Mouse (Mus musculus) embryonic facial prominence, embryonic 12.5 days (tissue): ENCODE data around the gene Wipf1. TPM values are rescaled to one million over a fixed set of nuclear protein-coding genes. Genes with fewer than 3 reads are reported as not detected.
A peak's percentile ranks its signal among the peaks of the same experiment; 100 is the strongest.

Experiments
- ATAC-seq: fragments of 200-750 bp; cut with Nextera tagmentation; 2 replicates; pipeline ENCODE4 v1.8.0; 2017; ENCODE audit not compliant: insufficient number of reproducible peaks, insufficient read depth, low FRiP score, low TSS enrichment
- H3K27ac ChIP-seq: fragments of 300-500 bp; sonication (generic); 2 replicates; pipeline ENCODE4 v1.5.1; 2016; ENCODE audit warnings: mild to moderate bottlenecking
- H3K27me3 ChIP-seq: fragments of 300-500 bp; sonication (generic); 2 replicates; pipeline ENCODE4 v1.6.1; 2016; ENCODE audit warnings: mild to moderate bottlenecking, moderate library complexity
- H3K36me3 ChIP-seq: fragments of 300-500 bp; sonication (generic); 2 replicates; pipeline ENCODE4 v1.6.1; 2016; ENCODE audit warnings: mild to moderate bottlenecking
- H3K4me1 ChIP-seq: fragments of 300-500 bp; sonication (generic); 2 replicates; pipeline ENCODE4 v1.6.1; 2016
- H3K4me2 ChIP-seq: fragments of 300-500 bp; sonication (generic); replicated peaks from 2 replicates; pipeline ENCODE4 v1.6.1; 2016; ENCODE audit warnings: mild to moderate bottlenecking, moderate library complexity
- H3K4me3 ChIP-seq: fragments of 300-500 bp; sonication (generic); 2 replicates; pipeline ENCODE4 v1.5.1; 2016; ENCODE audit warnings: mild to moderate bottlenecking
- H3K9ac ChIP-seq: fragments of 300-500 bp; sonication (generic); 2 replicates; pipeline ENCODE4 v1.6.1; 2016; ENCODE audit warnings: mild to moderate bottlenecking, moderate library complexity
- H3K9me3 ChIP-seq: fragments of 300-500 bp; sonication (generic); 2 replicates; pipeline ENCODE4 v1.6.1; 2016; ENCODE audit warnings: mild to moderate bottlenecking, moderate library complexity
- WGBS: fragments of 180-500 bp; shearing (Covaris S2); methylation state at CpG from one replicate; pipeline ENCODE4 v1.1.7; 2016; 5-methylcytosine and 5-hydroxymethylcytosine counted together
- polyA plus RNA-seq: library from polyadenylated mRNA; unstranded; fragments of >200 nt; fragmentation: Nextera tagmentation; extraction: Ambion mirVana; gene quantifications from 2 replicates; pipeline ENCODE4 v1.2.1, GENCODE M21; 2016

The Wipf1 gene
- polyA plus RNA-seq, 1 experiment from 2014 or later: 14.1 TPM

DNA sequence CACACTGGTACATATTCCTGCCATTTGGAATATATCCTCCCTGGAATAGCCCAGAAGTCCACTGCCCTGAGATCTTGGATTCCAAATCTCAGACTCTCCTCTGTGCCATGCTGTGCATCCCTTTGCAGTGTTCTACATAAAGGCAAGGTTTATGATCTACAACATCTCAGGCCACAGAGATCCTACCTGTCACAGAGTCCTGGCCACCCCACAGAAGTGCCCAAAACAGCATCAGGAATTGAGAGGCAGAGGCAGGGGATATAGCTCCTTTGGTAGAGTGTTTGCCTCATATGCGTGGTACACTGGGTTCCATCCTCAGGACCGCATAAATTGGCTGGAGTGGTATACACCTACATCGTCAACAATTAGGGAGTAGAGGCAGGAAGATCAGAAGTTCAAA lies 135.1 kb downstream of the Wipf1 start:
- Histone ChIP-seq H3K4me3 (no peak overlapping the region), H3K36me3 (no peaks in the 10 kb centered on the region), H3K4me1 (no peaks in the 10 kb centered on the region), H3K9me3 (no peaks in the 10 kb centered on the region), H3K27me3 (no peaks in the 10 kb centered on the region), H3K4me2 (no peak overlapping the region), H3K27ac (no peak overlapping the region), H3K9ac (no peak overlapping the region)
- ATAC-seq: no peak
- 88% methylated on average over 3 of the region's 3 CpGs for WGBS

DNA sequence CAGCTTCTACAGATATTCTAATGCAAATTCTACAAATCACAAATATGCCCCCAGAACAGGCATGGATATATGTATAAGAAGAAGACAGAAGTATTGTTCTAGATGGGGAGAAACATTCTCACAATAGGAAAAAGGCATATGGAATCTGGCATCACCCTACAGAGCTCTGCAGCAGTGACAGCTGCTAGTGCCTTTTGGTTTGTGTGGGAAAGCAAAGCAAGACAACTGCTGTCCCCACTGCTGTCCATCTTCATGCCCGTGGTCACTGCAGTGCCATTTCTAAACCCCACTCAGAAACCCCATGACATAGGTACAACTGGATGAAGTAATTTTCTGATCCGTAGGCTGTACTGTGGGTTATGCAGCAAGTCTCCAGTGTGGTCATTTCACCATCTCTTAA lies 136.8 kb downstream of the Wipf1 start:
- H3K4me3 ChIP-seq: no peak overlapping the region
- no peaks in the 10 kb centered on the region for H3K9me3 ChIP-seq
- ATAC-seq: no peak

DNA sequence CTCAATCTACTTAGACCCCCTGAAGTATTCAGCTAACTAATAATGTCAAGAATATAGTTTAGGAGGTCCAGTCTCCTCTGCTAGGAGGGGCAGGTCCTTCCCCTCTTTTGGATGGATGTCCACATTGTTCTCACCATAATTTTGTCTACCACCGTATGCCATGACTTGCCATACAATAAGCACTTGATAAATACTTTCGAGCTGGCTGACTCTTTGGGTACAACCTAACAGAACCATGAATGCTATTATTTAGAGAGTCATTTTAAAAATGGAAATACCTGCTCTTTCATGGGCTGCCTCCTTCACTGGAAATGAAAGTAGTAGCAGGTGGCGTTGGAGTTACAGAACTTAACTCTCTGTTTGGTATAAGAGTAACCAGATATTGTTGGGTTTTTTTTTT lies 139.6 kb downstream of the Wipf1 start:
- Histone ChIP-seq H3K9ac (no peak overlapping the region), H3K4me1 (peaks cover 11% of the 10 kb centered on the region; the same call in 1 of the 2 replicates), H3K4me3 (no peak overlapping the region), H3K9me3 (no peaks in the 10 kb centered on the region), H3K27ac (no peak overlapping the region), H3K36me3 (no peaks in the 10 kb centered on the region), H3K27me3 (no peaks in the 10 kb centered on the region), H3K4me2 (no peak overlapping the region)
- 91% methylated on average over 3 of the region's 3 CpGs for WGBS
- no peak for ATAC-seq

More for the DNA sequence above, 136.8 kb downstream of the Wipf1 start:
- H3K4me2 ChIP-seq: no peak overlapping the region
- H3K36me3 ChIP-seq: no peaks in the 10 kb centered on the region
- H3K27ac ChIP-seq: no peak overlapping the region
- H3K4me1 ChIP-seq: 0 out of 2 replicates have a peak, but pooled peaks cover 4% of the 10 kb centered on the region
- no peak overlapping the region for H3K9ac ChIP-seq
- H3K27me3 ChIP-seq: no peaks in the 10 kb centered on the region
- 84% methylated on average over 2 of the region's 2 CpGs for WGBS

DNA sequence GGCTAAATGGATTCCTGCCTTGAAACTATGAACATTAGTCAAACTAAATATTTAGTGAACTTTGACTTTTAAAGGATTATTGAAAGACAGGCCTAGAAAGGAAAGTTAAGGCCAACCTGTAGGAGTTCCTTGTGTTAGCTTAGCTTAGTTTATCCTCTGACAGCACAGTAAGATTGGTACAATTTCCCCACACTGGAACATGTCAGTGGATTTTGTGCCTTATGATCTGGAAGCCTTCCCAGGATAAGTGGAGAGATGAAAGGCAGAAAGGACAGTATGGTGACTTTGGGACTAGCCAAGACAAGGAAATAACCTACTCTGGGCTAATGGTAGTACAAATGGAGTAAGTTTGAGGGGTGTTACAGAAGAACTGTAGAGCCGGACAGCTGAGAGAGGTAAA lies 141.7 kb downstream of the Wipf1 start:
- 96% methylated on average over 1 of the region's 1 CpGs for WGBS
- H3K9ac ChIP-seq: no peak overlapping the region
- H3K4me2 ChIP-seq: no peak overlapping the region
- H3K9me3 ChIP-seq: no peaks in the 10 kb centered on the region
- H3K4me1 ChIP-seq: peaks cover 11% of the 10 kb centered on the region; the same call in 1 of the 2 replicates
- no peak overlapping the region for H3K27ac ChIP-seq
- no peak for ATAC-seq
- H3K36me3 ChIP-seq: no peaks in the 10 kb centered on the region
- H3K4me3 ChIP-seq: no peak overlapping the region
- no peaks in the 10 kb centered on the region for H3K27me3 ChIP-seq

DNA sequence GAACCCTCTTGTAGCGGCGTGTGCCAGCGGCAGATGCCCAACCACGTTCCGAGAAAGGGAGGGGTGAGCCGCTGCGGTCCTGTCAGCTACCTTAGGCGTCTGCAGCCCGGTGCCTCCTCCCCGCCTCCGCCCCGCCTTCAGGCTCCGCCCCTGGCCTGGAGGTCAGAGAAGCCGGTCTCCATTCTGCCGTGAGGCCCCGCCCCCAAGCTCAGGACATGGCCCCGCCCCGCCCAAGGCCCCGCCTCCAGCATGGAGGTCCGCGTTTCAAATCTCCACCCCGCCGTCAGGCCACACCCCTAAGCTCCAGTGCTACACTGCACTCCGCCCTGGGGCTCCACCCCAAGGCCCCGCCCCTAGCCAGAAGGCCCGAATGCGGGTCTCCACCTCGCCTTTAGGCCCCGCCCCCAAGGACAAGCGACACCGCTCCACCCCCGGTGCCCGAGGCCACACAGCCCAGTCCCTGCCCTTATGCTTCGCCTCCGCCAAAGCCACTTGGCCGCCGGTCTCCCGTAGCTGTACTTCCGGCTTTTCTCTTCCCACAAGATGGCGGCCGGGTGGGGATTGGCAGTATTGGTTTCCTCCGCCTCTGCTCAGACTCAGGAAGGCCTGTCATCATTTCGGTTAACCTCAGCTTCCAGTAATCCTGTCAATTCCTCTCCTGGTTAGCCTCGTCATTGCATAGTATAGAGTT lies 143.0 kb downstream of the Wipf1 start, which contains the start of gene Gpr155:
Gene Gpr155 (minus strand): TSS at position 217 of the 691 bp plus-strand sequence.
- peak within 1 kb of the TSS; percentile 69; the same call in 1 of the 2 replicates for H3K27ac ChIP-seq
- peak; percentile 99 for ATAC-seq
- H3K4me2 ChIP-seq: peak within 1 kb of the TSS; percentile 96
- H3K36me3 ChIP-seq: no peaks in the 10 kb centered on the region
- peaks cover 11% of the 10 kb centered on the region; the same call in 1 of the 2 replicates for H3K4me1 ChIP-seq
- under 1% methylated on average over 44 of the region's 44 CpGs for WGBS
- H3K4me3 ChIP-seq: peak within 1 kb of the TSS; percentile 73
- no peaks in the 10 kb centered on the region for H3K27me3 ChIP-seq
- H3K9ac ChIP-seq: peak within 1 kb of the TSS; percentile 70
- H3K9me3 ChIP-seq: no peaks in the 10 kb centered on the region

DNA sequence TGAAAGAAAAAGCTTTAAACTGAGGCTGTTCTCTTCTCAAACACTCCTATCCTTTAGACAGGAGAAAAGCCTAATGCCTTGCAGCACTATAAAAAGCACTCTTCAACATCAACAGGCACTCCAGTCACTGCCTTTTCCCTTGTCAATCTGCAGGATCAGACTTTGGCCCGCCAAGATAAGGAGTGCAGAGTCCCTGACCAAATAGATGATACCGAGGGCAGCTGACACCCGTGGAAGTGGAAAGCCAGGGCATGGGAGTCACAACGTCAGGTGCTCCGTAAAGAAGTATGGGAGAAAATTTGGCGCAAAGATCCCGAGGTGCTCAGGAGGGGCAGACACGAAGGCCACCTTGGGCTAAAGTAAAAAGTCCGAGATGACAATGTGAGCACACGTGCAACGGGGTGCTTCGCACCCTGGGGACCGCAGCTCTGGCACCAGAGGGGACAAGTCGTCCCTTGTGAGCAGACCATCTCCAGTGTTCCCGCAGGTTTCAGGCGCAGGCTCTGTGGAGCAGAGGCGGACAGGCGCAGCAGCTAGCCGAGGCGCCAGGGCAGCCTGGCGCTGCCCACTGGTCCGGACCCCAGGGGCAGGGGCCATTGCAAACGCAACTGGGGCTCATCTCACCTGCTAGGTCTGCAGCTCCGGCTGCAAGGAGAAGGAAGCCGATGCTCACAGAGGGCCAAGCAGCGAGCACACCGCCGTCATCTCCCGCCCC lies 143.7 kb downstream of the Wipf1 start:
- Histone ChIP-seq H3K27ac (no peak overlapping the region), H3K9me3 (no peaks in the 10 kb centered on the region), H3K27me3 (no peaks in the 10 kb centered on the region), H3K9ac (peak overlapping the region; percentile 70), H3K36me3 (no peaks in the 10 kb centered on the region), H3K4me3 (peak overlapping the region; percentile 73), H3K4me1 (peaks cover 11% of the 10 kb centered on the region; the same call in 1 of the 2 replicates), H3K4me2 (peak overlapping the region; percentile 96)
- ATAC-seq: peak; percentile 26; the same call in 1 of the 2 replicates
- 2% methylated on average over 29 of the region's 29 CpGs for WGBS

DNA sequence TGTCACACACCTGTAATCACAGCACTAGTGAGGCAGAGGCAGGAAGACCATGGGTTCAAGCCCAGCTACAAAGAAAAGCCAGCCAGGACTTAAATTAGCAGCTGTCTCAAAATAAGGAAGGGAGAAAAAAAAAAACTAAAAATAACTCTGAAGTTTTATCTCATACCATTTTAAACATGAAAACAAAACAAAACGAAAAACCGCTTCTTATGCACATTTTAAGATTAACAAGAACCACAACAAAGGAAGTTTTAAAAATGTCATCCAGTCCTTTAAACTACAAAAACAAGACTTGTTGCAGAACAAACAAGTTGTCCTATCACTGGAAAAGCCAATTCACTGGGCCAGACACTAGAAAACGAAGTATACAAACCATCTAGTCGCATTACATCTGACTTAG lies 144.4 kb downstream of the Wipf1 start:
- Histone ChIP-seq H3K9ac (no peak overlapping the region), H3K9me3 (no peaks in the 10 kb centered on the region), H3K4me2 (peak overlapping the region; percentile 96), H3K4me3 (no peak overlapping the region), H3K27me3 (no peaks in the 10 kb centered on the region), H3K27ac (no peak overlapping the region), H3K4me1 (peaks cover 11% of the 10 kb centered on the region; the same call in 1 of the 2 replicates), H3K36me3 (no peaks in the 10 kb centered on the region)
- 75% methylated on average over 4 of the region's 4 CpGs for WGBS
- no peak for ATAC-seq

DNA sequence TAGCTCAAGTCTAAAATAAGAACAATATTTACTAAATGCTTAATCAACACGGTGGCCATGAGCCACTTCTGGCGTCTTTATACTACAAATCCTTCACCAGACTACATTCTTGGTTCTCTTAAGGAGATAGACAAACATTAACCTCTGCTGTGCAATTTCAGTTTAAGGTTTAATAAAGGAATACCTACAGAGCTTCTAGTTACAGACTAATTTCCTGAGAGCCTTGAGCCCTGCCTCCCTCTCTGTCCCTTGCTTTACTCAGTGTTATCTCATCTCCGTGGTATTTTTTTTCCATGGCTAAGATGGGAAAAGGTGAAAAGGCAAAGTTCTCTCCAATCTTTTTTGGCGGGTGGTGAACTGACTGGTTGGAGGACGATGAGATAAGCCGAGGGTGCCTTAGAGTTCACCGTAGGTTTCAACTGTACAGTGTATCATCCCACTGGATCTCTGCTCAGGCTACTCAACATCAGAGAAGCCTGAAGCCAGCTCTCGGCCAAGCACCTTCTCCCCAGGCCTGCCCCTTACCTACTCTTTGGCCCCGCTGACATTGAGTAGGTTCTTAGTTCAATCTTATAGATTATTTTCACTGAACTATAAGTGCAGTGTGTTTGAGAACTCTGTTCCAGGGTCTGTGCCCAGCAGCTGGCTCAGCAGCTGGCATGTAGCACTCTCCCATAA lies 149.1 kb downstream of the Wipf1 start:
- no peaks in the 10 kb centered on the region for H3K36me3 ChIP-seq
- 81% methylated on average over 9 of the region's 9 CpGs for WGBS
- H3K27me3 ChIP-seq: no peaks in the 10 kb centered on the region
- no peak overlapping the region for H3K9ac ChIP-seq
- H3K9me3 ChIP-seq: no peaks in the 10 kb centered on the region
- H3K4me2 ChIP-seq: no peak overlapping the region
- H3K4me3 ChIP-seq: no peak overlapping the region
- H3K4me1 ChIP-seq: no peaks in the 10 kb centered on the region
- ATAC-seq: no peak
- H3K27ac ChIP-seq: no peak overlapping the region

DNA sequence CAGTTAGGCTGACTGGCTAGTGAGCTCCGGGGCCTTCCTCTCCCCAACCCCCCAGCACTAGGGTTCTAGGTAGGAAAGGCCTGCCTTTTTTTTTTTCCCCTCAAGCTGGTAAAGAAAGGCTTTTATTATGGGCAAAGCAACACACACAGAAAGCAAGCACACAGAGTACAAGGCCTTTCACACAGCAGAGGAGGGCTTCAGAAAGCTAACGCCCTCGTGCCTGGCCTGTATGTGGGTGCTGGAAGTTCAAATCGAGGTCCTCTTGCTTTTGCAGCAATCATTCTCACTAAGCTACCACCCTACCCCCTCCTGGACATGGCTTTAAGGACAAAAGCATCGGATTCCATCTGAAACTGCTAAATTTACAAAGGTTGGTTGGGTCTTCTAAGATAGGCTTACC lies 149.9 kb downstream of the Wipf1 start:
- H3K27ac ChIP-seq: no peak overlapping the region
- H3K27me3 ChIP-seq: no peaks in the 10 kb centered on the region
- no peaks in the 10 kb centered on the region for H3K9me3 ChIP-seq
- WGBS: 72% methylated on average over 5 of the region's 5 CpGs
- H3K4me2 ChIP-seq: no peak overlapping the region
- peaks cover 7% of the 10 kb centered on the region; the same call in 1 of the 2 replicates for H3K4me1 ChIP-seq
- H3K36me3 ChIP-seq: no peaks in the 10 kb centered on the region
- no peak overlapping the region for H3K9ac ChIP-seq
- ATAC-seq: no peak
- no peak overlapping the region for H3K4me3 ChIP-seq
